Mouse (Mus musculus) yolk sac, embryonic 10.5 days (tissue): ENCODE measurements around the gene Ntrk3.

Experiments used
- DNase-seq: peaks from one replicate; pipeline ENCODE4 v3.0.0-alpha.2; 2017; ENCODE audit warnings: low spot score

Gene Ntrk3

GRCm38 (mm10) chr7:78361341-78362309 lies 376.2 kb downstream of the Ntrk3 start:
- DNase-seq: no peak

GRCm38 (mm10) chr7:78347464-78347863 lies 390.3 kb downstream of the Ntrk3 start:
- no peak for DNase-seq

- DNase-seq: no peak
Observed at GRCm38 (mm10) chr7:78333422-78333821, 404.4 kb downstream of the Ntrk3 start.

GRCm38 (mm10) chr7:78328301-78328700 lies 409.5 kb downstream of the Ntrk3 start:
- DNase-seq: no peak

GRCm38 (mm10) chr7:78326185-78326584 lies 411.6 kb downstream of the Ntrk3 start:
- DNase-seq: no peak

- DNase-seq: no peak
Observed at GRCm38 (mm10) chr7:78318640-78319039, 419.2 kb downstream of the Ntrk3 start.

- no peak for DNase-seq
Observed at GRCm38 (mm10) chr7:78305770-78306169, 432.0 kb downstream of the Ntrk3 start.

GRCm38 (mm10) chr7:78305029-78305428 lies 432.8 kb downstream of the Ntrk3 start:
- no peak for DNase-seq

- no peak for DNase-seq
Observed at GRCm38 (mm10) chr7:78297290-78297689, 440.5 kb downstream of the Ntrk3 start.

- no peak for DNase-seq
Observed at GRCm38 (mm10) chr7:78294322-78294721, 443.5 kb downstream of the Ntrk3 start.

- no peak for DNase-seq
Observed at GRCm38 (mm10) chr7:78290186-78290585, 447.6 kb downstream of the Ntrk3 start.

- no peak for DNase-seq
Observed at GRCm38 (mm10) chr7:78286516-78287238, 451.1 kb downstream of the Ntrk3 start.

GRCm38 (mm10) chr7:78269506-78270250 lies 468.1 kb downstream of the Ntrk3 start:
- DNase-seq: no peak

- DNase-seq: no peak
Observed at GRCm38 (mm10) chr7:78267461-78268007, 470.3 kb downstream of the Ntrk3 start.

GRCm38 (mm10) chr7:78264432-78265002 lies 473.3 kb downstream of the Ntrk3 start:
- no peak for DNase-seq

- no peak for DNase-seq
Observed at GRCm38 (mm10) chr7:78261420-78262125, 476.2 kb downstream of the Ntrk3 start.

GRCm38 (mm10) chr7:78258151-78258550 lies 479.7 kb downstream of the Ntrk3 start:
- DNase-seq: peak; percentile 14

GRCm38 (mm10) chr7:78253777-78254385 lies 483.9 kb downstream of the Ntrk3 start:
- DNase-seq: no peak

GRCm38 (mm10) chr7:78248119-78248642 lies 489.6 kb downstream of the Ntrk3 start:
- DNase-seq: no peak

- no peak for DNase-seq
Observed at GRCm38 (mm10) chr7:78239012-78239411, 498.8 kb downstream of the Ntrk3 start.
